Mouse (Mus musculus): ENCODE results near the gene Ankrd13b. TPM values are rescaled to one million over a fixed set of nuclear protein-coding genes. Genes with fewer than 3 reads are reported as not detected.

Gene Ankrd13b
- polyA plus RNA-seq, 1 experiment from 2014 or later, result 23.3 TPM

- Histone ChIP-seq H3K27me3 (replicated peaks; ENCODE audit: control insufficient read depth, insufficient read depth, low read length) (no peaks in the 10 kb centered on the region), H3K9me3 (ENCODE audit: control insufficient read depth, low read length) (no peaks in the 10 kb centered on the region), H3K36me3 (ENCODE audit: control insufficient read depth, insufficient read depth, low read length) (peaks cover 2% of the 10 kb centered on the region; the same call in 1 of the 2 replicates), H3K4me2 (ENCODE audit: low read length) (peak overlapping the region; percentile 77), H3K4me3 (ENCODE audit: low read length) (peak overlapping the region; percentile 95; the same call in 1 of the 2 replicates), H3K27ac (ENCODE audit: low read depth, low read length) (no peak overlapping the region), H3K9ac (ENCODE audit: low read depth, low read length) (peak overlapping the region; percentile 93), H3K4me1 (ENCODE audit: control insufficient read depth, insufficient read depth, low read depth, low read length) (peaks cover 70% of the 10 kb centered on the region)
- WGBS, result 70% methylated on average over 6 of the region's 6 CpGs
- ATAC-seq, result no peak
Observed at GRCm38 (mm10) chr11:77494782-77495181, 5.3 kb upstream of the Ankrd13b start.

- Histone ChIP-seq H3K4me3 (ENCODE audit: low read length) (peak overlapping the region; percentile 95), H3K4me1 (ENCODE audit: control insufficient read depth, insufficient read depth, low read depth, low read length) (peaks cover 67% of the 10 kb centered on the region), H3K9me3 (ENCODE audit: control insufficient read depth, low read length) (no peaks in the 10 kb centered on the region), H3K9ac (ENCODE audit: low read depth, low read length) (peak overlapping the region; percentile 93), H3K36me3 (ENCODE audit: control insufficient read depth, insufficient read depth, low read length) (no peaks in the 10 kb centered on the region), H3K27me3 (replicated peaks; ENCODE audit: control insufficient read depth, insufficient read depth, low read length) (no peaks in the 10 kb centered on the region), H3K4me2 (ENCODE audit: low read length) (peak overlapping the region; percentile 77), H3K27ac (ENCODE audit: low read depth, low read length) (peak overlapping the region; percentile 90)
- no peak for ATAC-seq
- 39% methylated on average over 4 of the region's 4 CpGs for WGBS
Observed at GRCm38 (mm10) chr11:77494344-77494676, 4.8 kb upstream of the Ankrd13b start.

GRCm38 (mm10) chr11:77493512-77494343 lies 4.2 kb upstream of the Ankrd13b start, which contains the start of gene Git1:
Gene Git1 (plus strand): TSS chr11:77493562.
- peak within 1 kb of the TSS; percentile 95 for H3K4me3 ChIP-seq (ENCODE audit: low read length)
- H3K4me2 ChIP-seq (ENCODE audit: low read length), result peak within 1 kb of the TSS; percentile 77
- no peaks in the 10 kb centered on the region for H3K27me3 ChIP-seq (replicated peaks; ENCODE audit: control insufficient read depth, insufficient read depth, low read length)
- peak within 1 kb of the TSS; percentile 93 for H3K9ac ChIP-seq (ENCODE audit: low read depth, low read length)
- H3K27ac ChIP-seq (ENCODE audit: low read depth, low read length), result peak within 1 kb of the TSS; percentile 90
- ATAC-seq, result no peak
- no peaks in the 10 kb centered on the region for H3K9me3 ChIP-seq (ENCODE audit: control insufficient read depth, low read length)
- H3K36me3 ChIP-seq (ENCODE audit: control insufficient read depth, insufficient read depth, low read length), result no peaks in the 10 kb centered on the region
- peaks cover 65% of the 10 kb centered on the region for H3K4me1 ChIP-seq (ENCODE audit: control insufficient read depth, insufficient read depth, low read depth, low read length)
- WGBS, result 2% methylated on average over 38 of the region's 74 CpGs

- Histone ChIP-seq H3K9ac (ENCODE audit: low read depth, low read length) (peak overlapping the region; percentile 93), H3K27ac (ENCODE audit: low read depth, low read length) (peak overlapping the region; percentile 90), H3K4me2 (ENCODE audit: low read length) (peak overlapping the region; percentile 76), H3K9me3 (ENCODE audit: control insufficient read depth, low read length) (no peaks in the 10 kb centered on the region), H3K4me1 (ENCODE audit: control insufficient read depth, insufficient read depth, low read depth, low read length) (peaks cover 63% of the 10 kb centered on the region), H3K36me3 (ENCODE audit: control insufficient read depth, insufficient read depth, low read length) (no peaks in the 10 kb centered on the region), H3K27me3 (replicated peaks; ENCODE audit: control insufficient read depth, insufficient read depth, low read length) (no peaks in the 10 kb centered on the region), H3K4me3 (ENCODE audit: low read length) (peak overlapping the region; percentile 95)
- peak; percentile 81 for ATAC-seq
- WGBS, result under 1% methylated on average over 28 of the region's 32 CpGs
Observed at GRCm38 (mm10) chr11:77492911-77493332, 3.4 kb upstream of the Ankrd13b start.

- H3K36me3 ChIP-seq (ENCODE audit: control insufficient read depth, insufficient read depth, low read length), result no peaks in the 10 kb centered on the region
- no peak for ATAC-seq
- H3K9me3 ChIP-seq (ENCODE audit: control insufficient read depth, low read length), result no peaks in the 10 kb centered on the region
- H3K27ac ChIP-seq (ENCODE audit: low read depth, low read length), result peak overlapping the region; percentile 90
- H3K4me1 ChIP-seq (ENCODE audit: control insufficient read depth, insufficient read depth, low read depth, low read length), result peaks cover 64% of the 10 kb centered on the region
- WGBS, result 0% methylated on average over 15 of the region's 18 CpGs
- H3K9ac ChIP-seq (ENCODE audit: low read depth, low read length), result peak overlapping the region; percentile 93
- H3K4me3 ChIP-seq (ENCODE audit: low read length), result peak overlapping the region; percentile 95
- peak overlapping the region; percentile 76 for H3K4me2 ChIP-seq (ENCODE audit: low read length)
- no peaks in the 10 kb centered on the region for H3K27me3 ChIP-seq (replicated peaks; ENCODE audit: control insufficient read depth, insufficient read depth, low read length)
Observed at GRCm38 (mm10) chr11:77492311-77492871, 2.9 kb upstream of the Ankrd13b start.

- 0% methylated on average over 23 of the region's 23 CpGs for WGBS
- Histone ChIP-seq H3K4me3 (ENCODE audit: low read length) (peak overlapping the region; percentile 95), H3K36me3 (ENCODE audit: control insufficient read depth, insufficient read depth, low read length) (no peaks in the 10 kb centered on the region), H3K4me2 (ENCODE audit: low read length) (peak overlapping the region; percentile 76), H3K27me3 (replicated peaks; ENCODE audit: control insufficient read depth, insufficient read depth, low read length) (no peaks in the 10 kb centered on the region), H3K4me1 (ENCODE audit: control insufficient read depth, insufficient read depth, low read depth, low read length) (peaks cover 64% of the 10 kb centered on the region), H3K9ac (ENCODE audit: low read depth, low read length) (peak overlapping the region; percentile 93), H3K27ac (ENCODE audit: low read depth, low read length) (peak overlapping the region; percentile 90), H3K9me3 (ENCODE audit: control insufficient read depth, low read length) (no peaks in the 10 kb centered on the region)
- peak; percentile 66 for ATAC-seq
Observed at GRCm38 (mm10) chr11:77491502-77492291, 2.2 kb upstream of the Ankrd13b start.

GRCm38 (mm10) chr11:77491123-77491501 lies 1.6 kb upstream of the Ankrd13b start:
- Histone ChIP-seq H3K4me1 (ENCODE audit: control insufficient read depth, insufficient read depth, low read depth, low read length) (peaks cover 70% of the 10 kb centered on the region), H3K4me2 (ENCODE audit: low read length) (peak overlapping the region; percentile 76), H3K9ac (ENCODE audit: low read depth, low read length) (peak overlapping the region; percentile 93), H3K27ac (ENCODE audit: low read depth, low read length) (peak overlapping the region; percentile 90), H3K27me3 (replicated peaks; ENCODE audit: control insufficient read depth, insufficient read depth, low read length) (no peaks in the 10 kb centered on the region), H3K9me3 (ENCODE audit: control insufficient read depth, low read length) (no peaks in the 10 kb centered on the region), H3K4me3 (ENCODE audit: low read length) (peak overlapping the region; percentile 95), H3K36me3 (ENCODE audit: control insufficient read depth, insufficient read depth, low read length) (no peaks in the 10 kb centered on the region)
- under 1% methylated on average over 13 of the region's 13 CpGs for WGBS
- ATAC-seq, result peak; percentile 64

- H3K4me2 ChIP-seq (ENCODE audit: low read length), result peak overlapping the region; percentile 76
- H3K9me3 ChIP-seq (ENCODE audit: control insufficient read depth, low read length), result no peaks in the 10 kb centered on the region
- H3K4me3 ChIP-seq (ENCODE audit: low read length), result peak overlapping the region; percentile 95
- 59% methylated on average over 6 of the region's 6 CpGs for WGBS
- H3K27ac ChIP-seq (ENCODE audit: low read depth, low read length), result peak overlapping the region; percentile 92
- H3K9ac ChIP-seq (ENCODE audit: low read depth, low read length), result peak overlapping the region; percentile 98
- H3K4me1 ChIP-seq (ENCODE audit: control insufficient read depth, insufficient read depth, low read depth, low read length), result peaks cover 71% of the 10 kb centered on the region
- H3K27me3 ChIP-seq (replicated peaks; ENCODE audit: control insufficient read depth, insufficient read depth, low read length), result no peaks in the 10 kb centered on the region
- H3K36me3 ChIP-seq (ENCODE audit: control insufficient read depth, insufficient read depth, low read length), result no peaks in the 10 kb centered on the region
- ATAC-seq, result no peak
Observed at GRCm38 (mm10) chr11:77490451-77490850, 973 bp upstream of the Ankrd13b start.
